Mouse (Mus musculus) neural tube, embryonic 14.5 days (tissue): ENCODE data around the gene Lrrc8c. TPM values are rescaled to one million over a fixed set of nuclear protein-coding genes. Genes with fewer than 3 reads are reported as not detected.
"Not testable (repeated sequence)": the region's sequence is repeated elsewhere in the genome, so short reads cannot be mapped to it uniquely, and the experiment has no call there.

Source experiments
- ATAC-seq: fragments of 200-750 bp; cut with Nextera tagmentation; 2 replicates; pipeline ENCODE4 v1.8.0; 2017; ENCODE audit warnings: low read depth, mild to moderate bottlenecking, moderate TSS enrichment, moderate library complexity
- H3K27ac ChIP-seq: fragments of 300-500 bp; sonication (generic); 2 replicates; pipeline ENCODE4 v1.5.1; 2014; ENCODE audit warnings: low read depth, mild to moderate bottlenecking, control low read depth, low read length, moderate library complexity, mixed read lengths
- H3K27me3 ChIP-seq: fragments of 300-500 bp; sonication (generic); 2 replicates; pipeline ENCODE4 v1.6.1; 2014; ENCODE audit warnings: low read length; ENCODE audit not compliant: control insufficient read depth, insufficient read depth
- H3K36me3 ChIP-seq: fragments of 300-500 bp; sonication (generic); 2 replicates; pipeline ENCODE4 v1.6.1; 2014; ENCODE audit warnings: low read length, mixed read lengths; ENCODE audit not compliant: control insufficient read depth, insufficient read depth
- H3K4me1 ChIP-seq: fragments of 300-500 bp; sonication (generic); 2 replicates; pipeline ENCODE4 v1.6.1; 2014; ENCODE audit warnings: low read length; ENCODE audit not compliant: control insufficient read depth, insufficient read depth
- H3K4me2 ChIP-seq: fragments of 300-500 bp; sonication (generic); 2 replicates; pipeline ENCODE4 v1.6.1; 2014; ENCODE audit warnings: mild to moderate bottlenecking, low read depth, low read length, control low read depth
- H3K4me3 ChIP-seq: fragments of 300-500 bp; sonication (generic); 2 replicates; pipeline ENCODE4 v1.5.1; 2014; ENCODE audit warnings: low read depth, low read length, control low read depth, mixed read lengths
- H3K9ac ChIP-seq: fragments of 300-500 bp; sonication (generic); replicated peaks from 2 replicates; pipeline ENCODE4 v1.6.1; 2014; ENCODE audit warnings: low read depth, mild to moderate bottlenecking, control low read depth, low read length, mixed read lengths
- H3K9me3 ChIP-seq: fragments of 300-500 bp; sonication (generic); 2 replicates; pipeline ENCODE4 v1.6.1; 2016; ENCODE audit warnings: low read length; ENCODE audit not compliant: control insufficient read depth
- WGBS: fragments of 180-500 bp; shearing (Covaris S2); extraction: QIAGEN DNeasy Blood & Tissue Kit; methylation state at CpG from one replicate; pipeline ENCODE4 v1.1.7; 2014; 5-methylcytosine and 5-hydroxymethylcytosine counted together
- polyA plus RNA-seq: library from polyadenylated mRNA; unstranded; fragments of >200 nt; fragmentation: Nextera tagmentation; extraction: Ambion mirVana; gene quantifications from 2 replicates; pipeline ENCODE4 v1.2.1, GENCODE M21; 2014

Gene Lrrc8c
- polyA plus RNA-seq, 1 experiment from 2014 or later, result 14.2 TPM

GRCm38 (mm10) chr5:105627093-105627492, 107.9 kb downstream of the Lrrc8c start:
- H3K4me2 ChIP-seq, result no peak overlapping the region
- no peaks in the 10 kb centered on the region for H3K4me1 ChIP-seq
- no peak overlapping the region for H3K4me3 ChIP-seq
- H3K9me3 ChIP-seq, result no peaks in the 10 kb centered on the region
- no peak for ATAC-seq
- H3K36me3 ChIP-seq, result no peaks in the 10 kb centered on the region
- 91% methylated on average over 5 of the region's 5 CpGs for WGBS
- no peak overlapping the region for H3K27ac ChIP-seq
- no peak overlapping the region for H3K9ac ChIP-seq
- no peaks in the 10 kb centered on the region for H3K27me3 ChIP-seq

GRCm38 (mm10) chr5:105629955-105630354, 110.8 kb downstream of the Lrrc8c start:
- ATAC-seq, result no peak
- Histone ChIP-seq H3K9me3 (no peaks in the 10 kb centered on the region), H3K9ac (no peak overlapping the region), H3K4me1 (no peaks in the 10 kb centered on the region), H3K27ac (no peak overlapping the region), H3K4me3 (no peak overlapping the region), H3K27me3 (no peaks in the 10 kb centered on the region), H3K4me2 (no peak overlapping the region), H3K36me3 (no peaks in the 10 kb centered on the region)
- 96% methylated on average over 1 of the region's 1 CpGs for whole genome bisulfite sequencing

GRCm38 (mm10) chr5:105632066-105632465, 112.9 kb downstream of the Lrrc8c start:
- Histone ChIP-seq H3K9ac (no peak overlapping the region), H3K4me2 (no peak overlapping the region), H3K36me3 (no peaks in the 10 kb centered on the region), H3K27ac (no peak overlapping the region), H3K4me3 (no peak overlapping the region), H3K27me3 (no peaks in the 10 kb centered on the region), H3K9me3 (no peaks in the 10 kb centered on the region), H3K4me1 (no peaks in the 10 kb centered on the region)
- ATAC-seq, result no peak
- 91% methylated on average over 10 of the region's 10 CpGs for WGBS

- WGBS, result 71% methylated on average over 6 of the region's 6 CpGs
- Histone ChIP-seq H3K4me1 (no peaks in the 10 kb centered on the region), H3K9ac (no peak overlapping the region), H3K27ac (no peak overlapping the region), H3K4me2 (no peak overlapping the region), H3K27me3 (no peaks in the 10 kb centered on the region), H3K36me3 (no peaks in the 10 kb centered on the region), H3K9me3 (no peaks in the 10 kb centered on the region), H3K4me3 (no peak overlapping the region)
- no peak for ATAC-seq
Measured at GRCm38 (mm10) chr5:105635576-105635975, 116.4 kb downstream of the Lrrc8c start.

- H3K36me3 ChIP-seq, result no peaks in the 10 kb centered on the region
- no peak overlapping the region for H3K4me3 ChIP-seq
- no peak overlapping the region for H3K27ac ChIP-seq
- no peak overlapping the region for H3K9ac ChIP-seq
- no peak overlapping the region for H3K4me2 ChIP-seq
- H3K27me3 ChIP-seq, result no peaks in the 10 kb centered on the region
- no peaks in the 10 kb centered on the region for H3K9me3 ChIP-seq
- H3K4me1 ChIP-seq, result no peaks in the 10 kb centered on the region
- ATAC-seq, result no peak
- 85% methylated on average over 11 of the region's 11 CpGs for WGBS
Measured at GRCm38 (mm10) chr5:105636484-105637191, 117.5 kb downstream of the Lrrc8c start.

GRCm38 (mm10) chr5:105638266-105638665, 119.1 kb downstream of the Lrrc8c start:
- WGBS, result 91% methylated on average over 2 of the region's 2 CpGs

GRCm38 (mm10) chr5:105638916-105639315, 119.7 kb downstream of the Lrrc8c start:
- Histone ChIP-seq H3K4me1 (no peaks in the 10 kb centered on the region), H3K27ac (no peak overlapping the region), H3K9ac (no peak overlapping the region), H3K4me3 (no peak overlapping the region), H3K36me3 (no peaks in the 10 kb centered on the region), H3K27me3 (no peaks in the 10 kb centered on the region), H3K4me2 (no peak overlapping the region), H3K9me3 (no peaks in the 10 kb centered on the region)
- no peak for ATAC-seq
- 90% methylated on average over 6 of the region's 6 CpGs for WGBS

More at GRCm38 (mm10) chr5:105638266-105638665, 119.1 kb downstream of the Lrrc8c start:
- H3K4me2 ChIP-seq, H3K36me3 ChIP-seq, H3K27ac ChIP-seq, H3K27me3 ChIP-seq, H3K9ac ChIP-seq, H3K4me1 ChIP-seq, H3K9me3 ChIP-seq, ATAC-seq, H3K4me3 ChIP-seq: not testable (repeated sequence)

- Histone ChIP-seq H3K4me1 (no peaks in the 10 kb centered on the region), H3K27ac (no peak overlapping the region), H3K9ac (no peak overlapping the region), H3K36me3 (no peaks in the 10 kb centered on the region), H3K27me3 (no peaks in the 10 kb centered on the region), H3K4me3 (no peak overlapping the region), H3K4me2 (no peak overlapping the region), H3K9me3 (no peaks in the 10 kb centered on the region)
- 94% methylated on average over 11 of the region's 11 CpGs for WGBS
- no peak for ATAC-seq
Measured at GRCm38 (mm10) chr5:105639363-105639762, 120.2 kb downstream of the Lrrc8c start.

GRCm38 (mm10) chr5:105642517-105642916, 123.3 kb downstream of the Lrrc8c start:
- 89% methylated on average over 5 of the region's 5 CpGs for WGBS

More at GRCm38 (mm10) chr5:105642517-105642916, 123.3 kb downstream of the Lrrc8c start:
- H3K4me3 ChIP-seq, result no peak overlapping the region
- ATAC-seq, result no peak
- H3K27me3 ChIP-seq, result no peaks in the 10 kb centered on the region
- no peak overlapping the region for H3K9ac ChIP-seq
- H3K27ac ChIP-seq, result no peak overlapping the region
- no peak overlapping the region for H3K4me2 ChIP-seq
- H3K36me3 ChIP-seq, result no peaks in the 10 kb centered on the region
- H3K9me3 ChIP-seq, result no peaks in the 10 kb centered on the region
- no peaks in the 10 kb centered on the region for H3K4me1 ChIP-seq
